Mouse (Mus musculus): ENCODE results near the gene Togaram1.

Gene Togaram1

DNA sequence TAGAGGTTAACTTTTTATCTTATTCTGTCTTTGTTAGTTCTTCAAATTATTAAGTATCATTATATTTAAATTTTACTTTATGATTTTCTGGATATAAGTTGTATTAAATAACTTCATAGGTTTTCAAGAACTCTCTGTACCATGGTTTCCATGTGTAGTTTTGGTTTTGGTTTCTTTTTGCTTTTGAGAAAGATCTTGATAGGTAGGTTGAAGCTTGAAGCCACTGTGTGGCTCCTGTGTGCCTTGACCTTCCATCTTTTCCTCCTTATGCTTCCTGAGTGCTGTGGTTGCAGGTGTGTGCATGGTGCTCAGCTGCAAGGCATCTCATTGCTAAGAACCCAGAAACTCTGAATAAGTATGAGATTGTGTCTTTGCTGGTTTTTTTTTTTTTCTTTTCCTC lies 83.2 kb downstream of the Togaram1 start:
- no peak for DNase-seq (ENCODE audit: low spot score in 2 of 2)

- DNase-seq (ENCODE audit: low spot score in 2 of 2) = no peak
Observed at GRCm38 (mm10) chr12:65058203-65058602, 92.6 kb downstream of the Togaram1 start.

- DNase-seq (ENCODE audit: low spot score in 2 of 2) = no peak
Observed at GRCm38 (mm10) chr12:65061082-65061481, 95.5 kb downstream of the Togaram1 start.

DNA sequence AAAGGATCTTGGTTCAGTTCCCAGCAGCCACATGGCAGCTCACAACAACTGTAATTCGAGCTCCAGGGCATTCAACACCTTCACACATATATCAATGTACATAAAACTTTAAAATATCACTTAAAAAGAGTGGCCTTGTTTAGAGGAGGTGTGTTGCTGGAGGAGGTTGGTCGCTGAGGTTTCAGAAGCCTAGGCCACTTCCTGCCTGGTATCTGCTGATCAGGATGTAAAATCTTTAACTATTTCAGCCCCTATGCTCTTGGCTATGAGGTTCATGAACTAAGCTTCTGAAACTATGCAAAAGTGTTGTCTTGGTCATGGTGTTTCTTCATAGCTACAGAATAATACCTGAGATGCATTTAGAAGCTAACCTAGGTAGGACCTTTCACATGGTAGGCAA lies 99.6 kb downstream of the Togaram1 start:
- peak; percentile 51 to 62 for DNase-seq (ENCODE audit: low spot score in 2 of 2)

GRCm38 (mm10) chr12:65066234-65066633 lies 100.6 kb downstream of the Togaram1 start:
- no peak for DNase-seq (ENCODE audit: low spot score in 2 of 2)

- DNase-seq (ENCODE audit: low spot score in 2 of 2) = no peak
Observed at GRCm38 (mm10) chr12:65068409-65068808, 102.8 kb downstream of the Togaram1 start.
